Mouse (Mus musculus): ENCODE results near the gene Pvalb. TPM values are rescaled to one million over a fixed set of nuclear protein-coding genes. Genes with fewer than 3 reads are reported as not detected.

Pvalb gene
- polyA plus RNA-seq, 1 experiment from 2014 or later: 0.50 TPM

DNA sequence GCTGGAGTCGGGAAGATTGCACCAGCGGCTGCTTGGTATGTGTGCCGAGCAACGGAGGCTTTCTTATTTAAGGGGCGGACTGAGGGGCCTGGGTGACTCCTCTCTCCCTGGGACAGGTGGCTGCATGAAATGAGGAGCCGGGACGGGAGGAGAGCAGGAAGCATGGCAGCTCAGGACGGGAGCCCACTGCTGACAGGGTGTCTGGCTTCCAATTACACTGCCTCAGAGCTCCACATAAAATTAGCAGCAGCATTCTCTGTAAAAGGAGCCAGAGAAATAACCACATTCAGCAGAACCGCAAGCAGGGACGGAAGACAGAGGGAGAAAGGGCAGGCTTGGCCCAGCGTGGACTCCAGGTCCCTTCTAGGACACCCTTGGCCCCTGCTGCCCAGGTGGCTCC lies 35.1 kb upstream of the Pvalb start:
- H3K9me3 ChIP-seq (replicated peaks; ENCODE audit: control insufficient read depth, low read length): no peaks in the 10 kb centered on the region
- no peaks in the 10 kb centered on the region for H3K4me1 ChIP-seq (ENCODE audit: control insufficient read depth, insufficient read depth, low read length)
- H3K9ac ChIP-seq (ENCODE audit: low read depth, low read length): no peak overlapping the region
- H3K36me3 ChIP-seq (ENCODE audit: control insufficient read depth, insufficient read depth, low read length): no peaks in the 10 kb centered on the region
- H3K4me2 ChIP-seq: no peak overlapping the region
- no peaks in the 10 kb centered on the region; the same call in 1 of the 2 replicates for H3K27me3 ChIP-seq (ENCODE audit: control insufficient read depth, insufficient read depth, low read length)
- ATAC-seq (replicated peaks; ENCODE audit: insufficient number of reproducible peaks, low FRiP score, low TSS enrichment): no peak
- H3K27ac ChIP-seq (ENCODE audit: low read depth, low read length): no peak overlapping the region
- 58% methylated on average over 11 of the region's 11 CpGs for WGBS (ENCODE audit: insufficient replicate concordance)
- no peak overlapping the region for H3K4me3 ChIP-seq (ENCODE audit: low read depth, low read length)

DNA sequence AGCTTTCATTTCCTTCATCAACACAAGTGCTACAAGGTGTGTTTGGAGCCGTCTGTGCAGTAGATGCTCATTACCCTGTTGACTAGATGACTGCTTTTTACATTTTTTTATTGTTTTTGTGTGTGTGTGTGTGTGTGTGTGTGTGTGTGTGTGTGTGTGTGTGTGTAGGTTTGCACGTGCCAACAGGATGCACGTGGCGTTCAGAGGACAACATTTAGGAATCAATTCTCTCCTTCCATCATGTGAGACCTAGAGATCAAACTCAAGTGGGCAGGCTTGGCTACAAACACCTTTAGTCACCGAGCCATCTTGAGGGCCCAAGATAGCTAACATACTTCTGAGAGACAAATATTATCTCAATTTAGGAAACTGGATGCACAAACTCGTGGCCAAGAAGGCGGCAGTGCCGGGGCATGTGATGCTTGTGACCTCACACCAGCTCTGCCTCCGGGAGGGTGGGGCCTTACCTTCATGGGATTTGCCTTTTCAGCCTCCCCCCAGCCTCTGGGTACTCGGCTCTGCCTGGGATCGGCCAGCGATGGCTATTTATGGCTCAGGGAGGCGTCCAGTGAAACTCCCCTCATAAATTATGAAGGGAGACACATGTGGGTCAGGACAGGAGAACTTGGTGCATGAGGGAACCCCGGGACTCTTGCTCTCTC lies 33.9 kb upstream of the Pvalb start:
- Histone ChIP-seq H3K4me1 (ENCODE audit: control insufficient read depth, insufficient read depth, low read length) (no peaks in the 10 kb centered on the region), H3K36me3 (ENCODE audit: control insufficient read depth, insufficient read depth, low read length) (no peaks in the 10 kb centered on the region), H3K9me3 (replicated peaks; ENCODE audit: control insufficient read depth, low read length) (no peaks in the 10 kb centered on the region), H3K27ac (ENCODE audit: low read depth, low read length) (no peak overlapping the region), H3K27me3 (ENCODE audit: control insufficient read depth, insufficient read depth, low read length) (no peaks in the 10 kb centered on the region; the same call in 1 of the 2 replicates), H3K4me2 (no peak overlapping the region), H3K9ac (ENCODE audit: low read depth, low read length) (no peak overlapping the region), H3K4me3 (ENCODE audit: low read depth, low read length) (no peak overlapping the region)
- no peak for ATAC-seq (replicated peaks; ENCODE audit: insufficient number of reproducible peaks, low FRiP score, low TSS enrichment)
- 57% methylated on average over 14 of the region's 14 CpGs for WGBS (ENCODE audit: insufficient replicate concordance)

DNA sequence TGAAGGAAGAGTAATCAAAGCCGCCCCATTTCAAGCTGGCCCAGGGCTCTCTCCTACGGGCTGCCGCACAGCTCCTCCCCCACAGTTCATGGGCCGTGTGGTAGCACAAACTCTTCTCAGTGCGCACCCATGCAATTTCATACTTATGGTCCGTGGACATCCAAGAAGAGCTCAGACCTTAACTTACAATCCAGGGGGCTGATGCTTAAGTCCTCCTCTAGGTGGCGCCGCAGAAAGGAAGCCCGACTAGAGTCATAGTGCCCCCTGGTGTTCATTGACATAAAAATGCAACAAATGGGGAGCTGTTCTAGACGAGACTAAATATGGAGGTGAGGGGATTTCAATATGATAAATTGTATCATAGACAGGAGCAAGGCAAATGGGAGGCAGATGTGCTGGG lies 33.3 kb upstream of the Pvalb start:
- WGBS (ENCODE audit: insufficient replicate concordance): 22% methylated on average over 10 of the region's 10 CpGs
- no peaks in the 10 kb centered on the region for H3K9me3 ChIP-seq (replicated peaks; ENCODE audit: control insufficient read depth, low read length)
- no peaks in the 10 kb centered on the region; the same call in 1 of the 2 replicates for H3K27me3 ChIP-seq (ENCODE audit: control insufficient read depth, insufficient read depth, low read length)
- no peak overlapping the region for H3K9ac ChIP-seq (ENCODE audit: low read depth, low read length)
- H3K4me3 ChIP-seq (ENCODE audit: low read depth, low read length): no peak overlapping the region
- no peak overlapping the region for H3K27ac ChIP-seq (ENCODE audit: low read depth, low read length)
- no peaks in the 10 kb centered on the region for H3K4me1 ChIP-seq (ENCODE audit: control insufficient read depth, insufficient read depth, low read length)
- ATAC-seq (replicated peaks; ENCODE audit: insufficient number of reproducible peaks, low FRiP score, low TSS enrichment): no peak
- no peaks in the 10 kb centered on the region for H3K36me3 ChIP-seq (ENCODE audit: control insufficient read depth, insufficient read depth, low read length)
- H3K4me2 ChIP-seq: no peak overlapping the region

DNA sequence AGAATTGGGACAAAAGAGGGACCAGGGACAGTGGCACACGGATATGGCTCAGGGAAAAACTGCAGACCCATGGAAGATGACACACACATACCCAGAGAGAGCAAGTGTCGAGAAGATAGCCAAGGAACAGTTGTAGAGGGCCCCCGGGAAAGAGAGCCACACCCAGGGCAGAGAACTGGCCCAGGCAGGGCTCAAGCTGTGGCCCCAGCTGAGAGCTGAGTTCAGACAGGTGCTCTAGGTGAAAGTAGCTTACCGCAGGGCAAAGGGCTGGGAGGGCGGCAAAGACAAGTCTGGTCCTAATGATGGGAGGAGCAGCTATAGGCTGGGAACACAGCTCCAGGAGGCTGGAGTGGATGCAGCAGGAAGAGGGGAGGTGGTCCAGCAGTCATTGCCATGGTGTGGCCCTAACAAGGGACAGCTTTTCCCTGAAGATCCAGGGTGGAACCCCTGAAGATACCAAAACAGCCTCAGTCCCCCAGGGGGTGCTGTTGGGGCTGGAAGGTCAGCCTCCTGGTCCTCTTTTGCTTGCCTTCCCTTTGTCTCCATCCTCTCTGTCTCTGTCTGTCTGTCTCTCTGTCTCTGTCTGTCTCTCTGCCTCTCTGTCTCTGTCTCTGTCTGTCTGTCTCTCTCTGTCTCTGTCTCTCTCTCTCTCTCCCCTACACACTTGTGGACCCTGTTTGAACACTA lies 28.8 kb upstream of the Pvalb start:
- 61% methylated on average over 5 of the region's 5 CpGs for WGBS (ENCODE audit: insufficient replicate concordance)
- ATAC-seq (replicated peaks; ENCODE audit: insufficient number of reproducible peaks, low FRiP score, low TSS enrichment): no peak

DNA sequence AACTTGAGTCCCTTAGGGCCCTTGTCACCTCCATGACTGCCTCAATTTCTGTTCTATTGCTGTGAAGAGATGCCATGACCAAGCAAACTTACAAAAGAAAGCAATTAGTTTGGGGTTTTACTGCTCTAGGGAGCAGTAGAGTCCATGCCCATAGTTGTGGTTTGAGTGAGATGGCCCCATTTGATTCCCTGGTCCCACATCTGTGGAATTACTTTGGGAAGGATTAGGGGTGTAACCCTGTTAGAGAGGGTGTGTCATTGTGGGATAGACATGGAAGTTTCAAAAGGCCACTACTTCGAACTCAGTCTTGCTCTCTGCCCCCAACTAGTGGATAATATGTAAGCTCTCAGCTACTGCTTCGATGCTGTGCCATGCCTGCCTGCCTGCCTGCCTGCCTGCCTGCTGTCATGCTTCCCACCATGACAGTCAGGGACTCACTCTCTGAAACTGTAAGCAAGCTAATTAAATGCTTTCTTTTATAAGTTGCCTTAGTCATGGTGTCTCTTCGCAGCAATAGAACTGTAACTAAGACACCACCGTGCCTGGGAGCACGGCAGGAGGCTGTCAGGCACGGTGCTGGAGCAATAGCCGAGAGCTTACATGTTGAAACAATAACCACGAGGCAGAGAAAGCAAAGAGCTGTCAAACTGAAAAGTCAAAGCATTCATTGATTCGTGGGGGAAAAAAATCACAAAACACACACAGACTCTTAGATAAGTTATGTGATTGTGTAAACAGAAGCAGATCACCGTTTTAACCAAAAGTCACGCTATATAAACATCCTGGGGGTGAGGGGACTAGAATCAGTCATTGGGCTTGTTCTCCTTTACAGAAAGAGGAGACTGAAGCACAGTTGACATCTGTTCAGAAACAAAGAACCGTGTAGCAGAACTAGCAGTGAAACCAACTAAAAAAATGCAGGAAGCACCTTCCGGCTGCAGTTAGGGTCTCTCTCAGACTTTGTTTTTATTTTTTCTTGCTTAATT lies 25.4 kb upstream of the Pvalb start:
- H3K9me3 ChIP-seq (replicated peaks; ENCODE audit: control insufficient read depth, low read length): no peaks in the 10 kb centered on the region
- ATAC-seq (replicated peaks; ENCODE audit: insufficient number of reproducible peaks, low FRiP score, low TSS enrichment): no peak
- no peaks in the 10 kb centered on the region for H3K36me3 ChIP-seq (ENCODE audit: control insufficient read depth, insufficient read depth, low read length)
- H3K4me3 ChIP-seq (ENCODE audit: low read depth, low read length): no peak overlapping the region
- no peaks in the 10 kb centered on the region; the same call in 1 of the 2 replicates for H3K27me3 ChIP-seq (ENCODE audit: control insufficient read depth, insufficient read depth, low read length)
- H3K27ac ChIP-seq (ENCODE audit: low read depth, low read length): no peak overlapping the region
- no peak overlapping the region for H3K4me2 ChIP-seq
- no peaks in the 10 kb centered on the region for H3K4me1 ChIP-seq (ENCODE audit: control insufficient read depth, insufficient read depth, low read length)
- 47% methylated on average over 13 of the region's 13 CpGs for WGBS (ENCODE audit: insufficient replicate concordance)
- no peak overlapping the region for H3K9ac ChIP-seq (ENCODE audit: low read depth, low read length)

More for the DNA sequence above, 28.8 kb upstream of the Pvalb start:
- Histone ChIP-seq H3K36me3 (ENCODE audit: control insufficient read depth, insufficient read depth, low read length) (no peaks in the 10 kb centered on the region), H3K4me1 (ENCODE audit: control insufficient read depth, insufficient read depth, low read length) (no peaks in the 10 kb centered on the region), H3K4me3 (ENCODE audit: low read depth, low read length) (no peak overlapping the region), H3K27ac (ENCODE audit: low read depth, low read length) (no peak overlapping the region), H3K4me2 (no peak overlapping the region), H3K9ac (ENCODE audit: low read depth, low read length) (no peak overlapping the region), H3K27me3 (ENCODE audit: control insufficient read depth, insufficient read depth, low read length) (no peaks in the 10 kb centered on the region; the same call in 1 of the 2 replicates), H3K9me3 (replicated peaks; ENCODE audit: control insufficient read depth, low read length) (no peaks in the 10 kb centered on the region)

DNA sequence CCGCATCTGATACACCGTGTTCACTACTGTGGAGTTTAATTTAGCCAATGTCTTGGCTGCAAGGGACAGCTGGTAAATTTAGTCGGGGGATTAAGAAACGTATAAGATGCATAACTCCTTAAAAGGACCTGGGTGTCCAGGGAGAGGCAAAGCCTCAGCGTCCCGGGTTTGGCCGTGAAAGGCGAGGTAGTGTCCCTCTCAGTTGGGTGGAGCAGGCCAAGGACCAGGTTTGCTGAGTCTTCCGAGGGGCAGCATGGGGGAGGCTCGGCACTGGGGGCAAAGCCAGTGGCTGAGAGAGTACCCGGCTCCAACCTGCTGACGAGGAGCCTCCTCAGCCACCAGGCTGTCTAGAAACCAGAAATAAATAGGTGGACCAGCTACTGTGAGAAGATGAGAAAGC lies 21.6 kb upstream of the Pvalb start:
- ATAC-seq (replicated peaks; ENCODE audit: insufficient number of reproducible peaks, low FRiP score, low TSS enrichment): no peak
- H3K9ac ChIP-seq (ENCODE audit: low read depth, low read length): no peak overlapping the region
- no peak overlapping the region for H3K4me2 ChIP-seq
- WGBS (ENCODE audit: insufficient replicate concordance): 83% methylated on average over 12 of the region's 12 CpGs
- no peaks in the 10 kb centered on the region for H3K27me3 ChIP-seq (ENCODE audit: control insufficient read depth, insufficient read depth, low read length)
- no peak overlapping the region for H3K27ac ChIP-seq (ENCODE audit: low read depth, low read length)
- H3K9me3 ChIP-seq (replicated peaks; ENCODE audit: control insufficient read depth, low read length): no peaks in the 10 kb centered on the region
- no peaks in the 10 kb centered on the region for H3K4me1 ChIP-seq (ENCODE audit: control insufficient read depth, insufficient read depth, low read length)
- H3K36me3 ChIP-seq (ENCODE audit: control insufficient read depth, insufficient read depth, low read length): no peaks in the 10 kb centered on the region
- no peak overlapping the region for H3K4me3 ChIP-seq (ENCODE audit: low read depth, low read length)

DNA sequence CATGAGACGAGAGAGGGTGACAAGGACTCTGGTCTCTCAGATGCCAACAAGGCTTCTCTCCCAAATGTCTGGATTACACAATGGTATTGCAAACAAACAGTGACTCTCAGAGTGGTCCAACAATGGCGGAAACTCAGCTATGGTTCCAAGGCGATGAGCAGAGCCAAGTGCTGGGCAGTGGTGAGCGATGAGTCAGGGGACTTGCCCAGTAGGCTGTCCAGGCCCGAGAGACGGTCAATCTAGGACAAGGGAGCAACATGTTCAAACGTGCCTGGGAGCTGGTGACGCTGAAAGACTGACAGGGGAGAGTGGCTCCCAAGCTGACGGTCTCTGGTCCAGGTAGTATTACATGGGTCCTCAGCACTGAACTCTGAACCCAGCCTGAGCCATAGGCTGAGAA lies 9.1 kb upstream of the Pvalb start:
- no peaks in the 10 kb centered on the region; the same call in 1 of the 2 replicates for H3K27me3 ChIP-seq (ENCODE audit: control insufficient read depth, insufficient read depth, low read length)
- no peak overlapping the region for H3K4me3 ChIP-seq (ENCODE audit: low read depth, low read length)
- H3K36me3 ChIP-seq (ENCODE audit: control insufficient read depth, insufficient read depth, low read length): no peaks in the 10 kb centered on the region
- H3K4me1 ChIP-seq (ENCODE audit: control insufficient read depth, insufficient read depth, low read length): no peaks in the 10 kb centered on the region
- H3K9me3 ChIP-seq (replicated peaks; ENCODE audit: control insufficient read depth, low read length): 0 out of 2 replicates have a peak, but pooled peaks cover 2% of the 10 kb centered on the region
- no peak overlapping the region for H3K4me2 ChIP-seq
- 81% methylated on average over 9 of the region's 9 CpGs for WGBS (ENCODE audit: insufficient replicate concordance)
- H3K9ac ChIP-seq (ENCODE audit: low read depth, low read length): no peak overlapping the region
- no peak for ATAC-seq (replicated peaks; ENCODE audit: insufficient number of reproducible peaks, low FRiP score, low TSS enrichment)
- no peak overlapping the region for H3K27ac ChIP-seq (ENCODE audit: low read depth, low read length)

DNA sequence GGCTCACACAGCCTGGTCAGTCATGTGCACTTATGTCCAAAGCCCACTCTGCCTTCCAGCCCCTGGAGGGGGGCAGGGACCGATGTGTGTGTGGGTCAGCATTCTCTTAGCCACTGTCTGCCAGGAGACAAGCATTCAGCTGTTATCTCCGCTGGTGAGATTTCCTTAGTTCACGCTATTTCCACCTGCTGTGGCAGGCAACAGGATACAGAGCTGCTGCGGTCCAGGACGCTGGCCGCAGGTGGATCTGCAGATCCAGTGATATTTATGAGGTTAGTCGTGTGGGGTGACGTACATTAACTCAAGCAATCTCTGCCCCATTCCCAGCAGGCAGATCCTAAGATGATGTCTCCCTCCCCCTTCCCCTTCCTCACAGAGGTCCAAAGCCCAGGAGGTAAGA lies 5.2 kb upstream of the Pvalb start:
- Histone ChIP-seq H3K4me3 (ENCODE audit: low read depth, low read length) (no peak overlapping the region), H3K9ac (ENCODE audit: low read depth, low read length) (no peak overlapping the region), H3K27ac (ENCODE audit: low read depth, low read length) (no peak overlapping the region), H3K4me2 (no peak overlapping the region), H3K4me1 (ENCODE audit: control insufficient read depth, insufficient read depth, low read length) (no peaks in the 10 kb centered on the region), H3K27me3 (ENCODE audit: control insufficient read depth, insufficient read depth, low read length) (no peaks in the 10 kb centered on the region), H3K9me3 (replicated peaks; ENCODE audit: control insufficient read depth, low read length) (no peaks in the 10 kb centered on the region), H3K36me3 (ENCODE audit: control insufficient read depth, insufficient read depth, low read length) (no peaks in the 10 kb centered on the region)
- ATAC-seq (replicated peaks; ENCODE audit: insufficient number of reproducible peaks, low FRiP score, low TSS enrichment): no peak
- WGBS (ENCODE audit: insufficient replicate concordance): 58% methylated on average over 8 of the region's 8 CpGs

Data from heart, embryonic 11.5 days (tissue).